Mouse (Mus musculus): Measurements from ENCODE around the gene Mrtfa.

GRCm38 (mm10) chr15:81011523-81011922 lies 179.0 kb downstream of the Mrtfa start:
- TF ChIP-seq CTCF (IDR thresholded peaks at IDR 0.05; ENCODE audit: extremely low read depth, insufficient read depth, insufficient read length, insufficient replicate concordance) (no peak), POLR2A (IDR thresholded peaks at IDR 0.05; ENCODE audit: low read depth, low read length) (no peak)
